Mouse (Mus musculus): Measurements from ENCODE around the gene Hsd17b13.

- TF ChIP-seq POLR2A (IDR thresholded peaks at IDR 0.05; ENCODE audit: borderline replicate concordance, insufficient read depth, low read length) (no peak), CTCF (IDR thresholded peaks at IDR 0.05; ENCODE audit: borderline replicate concordance, insufficient read depth, low read depth, low read length) (no peak)
These were observed 69.4 kb downstream of the Hsd17b13 start for GRCm38 (mm10) chr5:103907844-103908243.

Measured in cerebellum, adult 2 months (tissue).